Mouse (Mus musculus) hindbrain, embryonic 14.5 days (tissue): ENCODE results near the gene Olfr569. TPM values are rescaled to one million over a fixed set of nuclear protein-coding genes. Genes with fewer than 3 reads are reported as not detected.

Experiments used
- ATAC-seq: fragments of 200-750 bp; cut with Nextera tagmentation; 2 replicates; pipeline ENCODE4 v1.8.0; 2017; ENCODE audit warnings: moderate number of reproducible peaks, mild to moderate bottlenecking, moderate TSS enrichment, moderate library complexity; ENCODE audit not compliant: low FRiP score
- DNase-seq: peaks from one replicate; pipeline ENCODE4 v3.0.0-alpha.2; 2015; ENCODE audit warnings: low spot score
- H3K27ac ChIP-seq: fragments of 300-500 bp; sonication (generic); 2 replicates; pipeline ENCODE4 v1.5.1; 2014; ENCODE audit warnings: mild to moderate bottlenecking, moderate library complexity
- H3K27me3 ChIP-seq: fragments of 300-500 bp; sonication (generic); 2 replicates; pipeline ENCODE4 v1.6.1; 2014; ENCODE audit warnings: mild to moderate bottlenecking, low read length, mixed read lengths; ENCODE audit not compliant: control insufficient read depth, insufficient read depth
- H3K36me3 ChIP-seq: fragments of 300-500 bp; sonication (generic); replicated peaks from 2 replicates; pipeline ENCODE4 v1.6.1; 2014; ENCODE audit not compliant: control insufficient read depth, insufficient read depth
- H3K4me1 ChIP-seq: fragments of 300-500 bp; sonication (generic); replicated peaks from 2 replicates; pipeline ENCODE4 v1.6.1; 2014; ENCODE audit warnings: antibody characterized with exemption, low read length, mixed read lengths; ENCODE audit not compliant: control insufficient read depth, insufficient read depth
- H3K4me2 ChIP-seq: fragments of 300-500 bp; sonication (generic); replicated peaks from 2 replicates; pipeline ENCODE4 v1.6.1; 2014; ENCODE audit warnings: mild to moderate bottlenecking, moderate library complexity
- H3K4me3 ChIP-seq: fragments of 300-500 bp; sonication (generic); replicated peaks from 2 replicates; pipeline ENCODE4 v1.5.1; 2014; ENCODE audit warnings: mild to moderate bottlenecking, low read length
- H3K9ac ChIP-seq: fragments of 300-500 bp; sonication (generic); 2 replicates; pipeline ENCODE4 v1.6.1; 2014
- H3K9me3 ChIP-seq: fragments of 300-500 bp; sonication (generic); 2 replicates; pipeline ENCODE4 v1.6.1; 2016; ENCODE audit warnings: low read length; ENCODE audit not compliant: control insufficient read depth
- polyA plus RNA-seq: library from polyadenylated mRNA; unstranded; fragments of >200 nt; fragmentation: Nextera tagmentation; extraction: Ambion mirVana; gene quantifications from 2 replicates; pipeline ENCODE4 v1.2.1, GENCODE M21; 2014

Gene Olfr569
- polyA plus RNA-seq, 1 experiment from 2014 or later, result not detected

- H3K4me3 ChIP-seq, result no peak overlapping the region
- H3K36me3 ChIP-seq, result no peaks in the 10 kb centered on the region
- no peaks in the 10 kb centered on the region for H3K4me1 ChIP-seq
- DNase-seq, result no peak
- H3K27ac ChIP-seq, result no peak overlapping the region
- no peak for ATAC-seq
- H3K9ac ChIP-seq, result no peak overlapping the region
- no peak overlapping the region for H3K4me2 ChIP-seq
- no peaks in the 10 kb centered on the region for H3K9me3 ChIP-seq
- H3K27me3 ChIP-seq, result no peaks in the 10 kb centered on the region
Observed at GRCm38 (mm10) chr7:102855807-102856206, 34.9 kb downstream of the Olfr569 start.

Other genes starting within 250 kb of the Olfr569 start
- gene Olfr555, start 232.1 kb downstream of the Olfr569 start, polyA plus RNA-seq, result not detected in 2 replicates
- gene Olfr556, start 226.0 kb downstream of the Olfr569 start, polyA plus RNA-seq, result not detected in 2 replicates
- gene Trim68, start 203.6 kb downstream of the Olfr569 start, polyA plus RNA-seq, result 8.3 and 8.4 TPM in 2 replicates
- gene Olfr557, start 195.0 kb downstream of the Olfr569 start, polyA plus RNA-seq, result not detected in 2 replicates
- gene Olfr558, start 188.7 kb downstream of the Olfr569 start, polyA plus RNA-seq, result 0.08 and 0.22 TPM in 2 replicates
- gene Olfr33, start 171.8 kb downstream of the Olfr569 start, polyA plus RNA-seq, result not detected in 2 replicates
- not detected in 2 replicates for gene Olfr559, start 163.4 kb downstream of the Olfr569 start, polyA plus RNA-seq
- not detected in 2 replicates for gene Olfr560, start 131.5 kb downstream of the Olfr569 start, polyA plus RNA-seq
- 0.13 and 0.17 TPM in 2 replicates for gene Olfr78, start 131.4 kb downstream of the Olfr569 start, polyA plus RNA-seq
- gene Olfr561, start 119.7 kb downstream of the Olfr569 start, polyA plus RNA-seq, result not detected in 2 replicates
- gene Olfr564, start 87.4 kb downstream of the Olfr569 start, polyA plus RNA-seq, result not detected in 2 replicates
- gene Olfr566, start 32.1 kb downstream of the Olfr569 start, polyA plus RNA-seq, result not detected in 2 replicates
- gene Olfr568, start 13.8 kb downstream of the Olfr569 start, polyA plus RNA-seq, result not detected in 2 replicates
- gene Olfr570, start 3.7 kb upstream of the Olfr569 start, polyA plus RNA-seq, result 0.25 TPM in 1 of 2 replicates, not detected in the other
- not detected in 2 replicates for gene Olfr571, start 26.7 kb upstream of the Olfr569 start, polyA plus RNA-seq
- not detected in 2 replicates for gene Olfr572, start 33.5 kb upstream of the Olfr569 start, polyA plus RNA-seq
- not detected in 2 replicates for gene Olfr573-ps1, start 51.7 kb upstream of the Olfr569 start, polyA plus RNA-seq
- not detected in 2 replicates for gene Olfr574, start 57.6 kb upstream of the Olfr569 start, polyA plus RNA-seq
- not detected in 2 replicates for gene Olfr575, start 67.9 kb upstream of the Olfr569 start, polyA plus RNA-seq
- gene Olfr576, start 71.8 kb upstream of the Olfr569 start, polyA plus RNA-seq, result not detected in 2 replicates
- gene Olfr577, start 85.1 kb upstream of the Olfr569 start, polyA plus RNA-seq, result not detected in 2 replicates
- not detected in 2 replicates for gene Olfr578, start 98.4 kb upstream of the Olfr569 start, polyA plus RNA-seq
- gene Olfr582, start 147.1 kb upstream of the Olfr569 start, polyA plus RNA-seq, result not detected in 2 replicates
- gene Olfr583, start 160.4 kb upstream of the Olfr569 start, polyA plus RNA-seq, result not detected in 2 replicates
- not detected in 2 replicates for gene Olfr584, start 191.0 kb upstream of the Olfr569 start, polyA plus RNA-seq
- gene Olfr585, start 206.8 kb upstream of the Olfr569 start, polyA plus RNA-seq, result not detected in 2 replicates
- gene Olfr586, start 234.8 kb upstream of the Olfr569 start, polyA plus RNA-seq, result not detected in 2 replicates
- not detected in 2 replicates for gene Olfr588-ps1, start 250.0 kb upstream of the Olfr569 start, polyA plus RNA-seq